Comparison of ENCODE assay signal across 8 mouse cellular contexts in the genomic region with DNA sequence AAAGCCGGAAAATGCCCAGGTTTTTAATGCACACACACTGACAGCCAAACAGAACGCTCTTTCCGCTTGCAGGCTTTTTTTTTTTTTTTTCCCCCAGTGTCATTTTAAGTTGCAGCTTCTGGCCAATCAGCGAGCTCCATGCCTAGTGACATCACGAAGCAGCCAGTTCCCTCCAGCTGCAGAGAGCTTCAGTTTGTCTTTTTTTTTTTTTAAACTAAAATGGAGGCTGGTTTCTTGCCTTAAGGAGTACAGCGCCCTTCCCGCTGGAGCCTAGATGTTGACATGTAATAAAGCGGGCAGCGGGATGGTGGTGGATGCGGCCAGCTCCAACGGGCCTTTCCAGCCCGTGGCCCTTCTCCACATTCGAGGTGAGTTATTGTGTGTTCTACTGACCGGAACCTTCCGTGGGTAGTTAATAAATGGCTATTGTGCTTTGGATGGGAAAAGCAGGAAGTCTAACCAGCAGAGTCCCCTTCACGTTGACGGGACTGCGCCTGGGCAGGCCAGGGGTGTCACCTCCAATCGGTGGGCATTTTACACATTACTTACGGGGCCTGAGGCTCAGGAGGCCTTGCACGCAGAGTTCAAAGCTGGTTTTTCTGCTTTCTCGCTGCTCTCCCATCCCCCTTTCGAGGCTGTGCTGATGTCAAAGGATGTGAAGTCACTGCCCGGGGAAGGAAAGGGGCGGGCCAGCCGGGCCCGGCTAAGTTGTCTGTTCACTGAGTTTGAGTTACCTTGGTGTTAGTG. TPM values are rescaled to one million over a fixed set of nuclear protein-coding genes. Genes with fewer than 3 reads are reported as not detected.
DNase-seq lines count a peak whose midpoint lies in the region; ATAC-seq and TF ChIP-seq lines count a peak whose summit lies in the region.

No protein-coding gene starts in this region.

- H3K4me2 ChIP-seq in heart, embryonic 11.5 days: peak overlapping the region; percentile 69
- H3K4me2 ChIP-seq in kidney, embryonic 16.5 days (replicated peaks; ENCODE audit: low read depth, low read length): peak overlapping the region; percentile 86
- H3K4me2 ChIP-seq in myocyte (ENCODE audit: low read depth): peak overlapping the region; percentile 97

- peak overlapping the region; percentile 78 for H3K4me3 ChIP-seq in erythroblast, embryonic 14.5 days (replicated peaks)
- H3K4me3 ChIP-seq in heart, embryonic 11.5 days (ENCODE audit: low read depth, low read length): peak overlapping the region; percentile 73
- peak overlapping the region; percentile 63 for H3K4me3 ChIP-seq in kidney, embryonic 16.5 days (ENCODE audit: low read length)
- H3K4me3 ChIP-seq in liver, adult 2 months (ENCODE audit: insufficient read depth, low read depth, low read length): peak overlapping the region; percentile 91
- peak overlapping the region; percentile 80 for H3K4me3 ChIP-seq in myocyte

- H3K27me3 ChIP-seq in erythroblast, embryonic 14.5 days (ENCODE audit: control insufficient read depth): no peaks in the 10 kb centered on the region
- H3K27me3 ChIP-seq in heart, embryonic 11.5 days (ENCODE audit: control insufficient read depth, insufficient read depth, low read length): no peaks in the 10 kb centered on the region
- no peaks in the 10 kb centered on the region for H3K27me3 ChIP-seq in kidney, embryonic 16.5 days (ENCODE audit: insufficient read depth, low read length)
- H3K27me3 ChIP-seq in liver, adult 2 months (ENCODE audit: control insufficient read depth, insufficient read depth, low read length): no peaks in the 10 kb centered on the region
- no peaks in the 10 kb centered on the region for H3K27me3 ChIP-seq in myocyte (ENCODE audit: control insufficient read depth, insufficient read depth, insufficient read length)
- H3K27me3 ChIP-seq in splenic B cell, adult 2 months (ENCODE audit: control insufficient read depth, insufficient read depth, low read length, poor library complexity, severe bottlenecking): no peaks in the 10 kb centered on the region

- peak overlapping the region; percentile 99 for H3K27ac ChIP-seq in heart, embryonic 11.5 days (ENCODE audit: low read depth, low read length)
- H3K27ac ChIP-seq in kidney, embryonic 16.5 days (ENCODE audit: low read length): peak overlapping the region; percentile 99
- H3K27ac ChIP-seq in liver, adult 2 months (replicated peaks; ENCODE audit: insufficient read depth, low read depth, low read length): peak overlapping the region; percentile 98

- peak overlapping the region; percentile 86 for H3K9ac ChIP-seq in heart, embryonic 11.5 days (ENCODE audit: low read depth, low read length)
- peak overlapping the region; percentile 89 for H3K9ac ChIP-seq in kidney, embryonic 16.5 days (replicated peaks; ENCODE audit: low read length)
- peak overlapping the region; percentile 87 for H3K9ac ChIP-seq in liver, adult 2 months (ENCODE audit: low read depth, low read length)

- no peak for TF ChIP-seq CTCF in brain, embryonic 14.5 days (IDR thresholded peaks at IDR 0.05; ENCODE audit: borderline replicate concordance, extremely low read depth, insufficient read depth, insufficient read length)
- no peak for TF ChIP-seq CTCF in liver, adult 2 months (IDR thresholded peaks at IDR 0.05; ENCODE audit: low read depth, low read length)

- ATAC-seq in heart, embryonic 11.5 days (replicated peaks; ENCODE audit: insufficient number of reproducible peaks, low FRiP score, low TSS enrichment): peak; percentile 74
- peak; percentile 88 for ATAC-seq in kidney, embryonic 16.5 days (ENCODE audit: low FRiP score, low TSS enrichment)

- peaks cover 64% of the 10 kb centered on the region for H3K4me1 ChIP-seq in erythroblast, embryonic 14.5 days (ENCODE audit: control insufficient read depth)
- H3K4me1 ChIP-seq in heart, embryonic 11.5 days (ENCODE audit: control insufficient read depth, insufficient read depth, low read length): peaks cover 42% of the 10 kb centered on the region
- H3K4me1 ChIP-seq in kidney, embryonic 16.5 days (ENCODE audit: insufficient read depth, low read length): peaks cover 37% of the 10 kb centered on the region
- H3K4me1 ChIP-seq in liver, adult 2 months (ENCODE audit: control insufficient read depth, insufficient read depth, low read length): peaks cover 24% of the 10 kb centered on the region

- WGBS in heart, embryonic 11.5 days (ENCODE audit: insufficient replicate concordance): under 1% methylated on average over 27 of the region's 27 CpGs
- WGBS in kidney, embryonic 16.5 days: 0% methylated on average over 27 of the region's 27 CpGs
- under 1% methylated on average over 27 of the region's 27 CpGs for WGBS in liver, adult 2 months

- H3ac ChIP-seq in myocyte (ENCODE audit: control insufficient read depth, insufficient read length): peak overlapping the region; percentile 65

- peaks cover 57% of the 10 kb centered on the region for H3K36me3 ChIP-seq in erythroblast, embryonic 14.5 days (ENCODE audit: control insufficient read depth)
- peaks cover 10% of the 10 kb centered on the region; the same call in 1 of the 2 replicates for H3K36me3 ChIP-seq in heart, embryonic 11.5 days (ENCODE audit: control insufficient read depth, insufficient read depth, low read length)
- peaks cover 12% of the 10 kb centered on the region for H3K36me3 ChIP-seq in kidney, embryonic 16.5 days (ENCODE audit: insufficient read depth, low read length)
- H3K36me3 ChIP-seq in liver, adult 2 months (ENCODE audit: control insufficient read depth, insufficient read depth, low read length): no peaks in the 10 kb centered on the region
- H3K36me3 ChIP-seq in myocyte (ENCODE audit: control insufficient read depth, insufficient read depth): peaks cover 4% of the 10 kb centered on the region
- 0 out of 2 replicates have a peak, but pooled peaks cover 2% of the 10 kb centered on the region for H3K36me3 ChIP-seq in splenic B cell, adult 2 months (ENCODE audit: control insufficient read depth, insufficient read depth, low read length, poor library complexity, severe bottlenecking)

- peaks cover 7% of the 10 kb centered on the region for H3K9me3 ChIP-seq in erythroblast, embryonic 14.5 days (ENCODE audit: control insufficient read depth, low read length)
- H3K9me3 ChIP-seq in heart, embryonic 11.5 days (replicated peaks; ENCODE audit: control insufficient read depth, low read length): no peaks in the 10 kb centered on the region
- 0 out of 2 replicates have a peak, but pooled peaks cover 4% of the 10 kb centered on the region for H3K9me3 ChIP-seq in kidney, embryonic 16.5 days (ENCODE audit: low read length)

- H3K79me2 ChIP-seq in liver, adult 2 months (ENCODE audit: control insufficient read depth, insufficient read depth, low read length): peaks cover 37% of the 10 kb centered on the region
- peaks cover 50% of the 10 kb centered on the region for H3K79me2 ChIP-seq in myocyte (ENCODE audit: control insufficient read depth, insufficient read depth)

- peak; percentile 34; the same call in 1 of the 2 replicates for TF ChIP-seq POLR2A in brain, embryonic 14.5 days (IDR thresholded peaks at IDR 0.05; ENCODE audit: borderline replicate concordance, extremely low read depth, insufficient read depth, insufficient read length, poor library complexity, severe bottlenecking)
- 0 out of 2 replicates have a peak, but pooled peaks have one; percentile 27 for TF ChIP-seq POLR2A in liver, adult 2 months (IDR thresholded peaks at IDR 0.05; ENCODE audit: extremely low read depth, insufficient read depth, low read length)
- TF ChIP-seq POLR2A in myocyte (IDR thresholded peaks at IDR 0.05; ENCODE audit: insufficient read length, low read depth): peak; percentile 53

- peak; percentile 87 to 91 for DNase-seq in B cell, adult 2 months
- peak; percentile 98 for DNase-seq in brain, embryonic 14.5 days (ENCODE audit: low read depth)
- DNase-seq in liver, adult 2 months (ENCODE audit: extremely low read depth, low read depth, low spot score): peak; percentile 91
- peak; percentile 94 for DNase-seq in splenic B cell, adult 2 months (ENCODE audit: low read depth, low spot score)

TF ChIP-seq in myocyte, 11 proteins besides CTCF, POLR2A, EP300 and RAD21:
- TF ChIP-seq POLR2AphosphoS2 (IDR thresholded peaks at IDR 0.05; ENCODE audit: insufficient read length, low read depth) (peak; percentile 37), SRF (IDR thresholded peaks at IDR 0.05; ENCODE audit: control insufficient read depth, insufficient read length, low read depth) (peak; percentile 6), MAX (IDR thresholded peaks at IDR 0.05; ENCODE audit: low read depth) (no peak)

RNA-seq across cellular contexts. Expression of gene Ppp2r5c, which starts 38.8 kb away (rescaled TPM):
- 71.5 and 101 TPM in 2 replicates for polyA plus RNA-seq in brain, embryonic 14.5 days (2012; rRNA removed)
- 1.6 and 1.7 TPM in 2 replicates for polyA plus RNA-seq in erythroblast, embryonic 14.5 days (2012)
- 137 and 139 TPM in 2 replicates for polyA plus RNA-seq in heart, embryonic 11.5 days (2014; fragmentation: Nextera tagmentation; extraction: Ambion mirVana)
- 140 and 145 TPM in 2 replicates for polyA plus RNA-seq in kidney, embryonic 16.5 days (2015; fragmentation: Nextera tagmentation; extraction: Ambion mirVana)
- total RNA-seq in liver, adult 2 months (2014; rRNA removed): 28.3 and 29.4 TPM in 2 replicates
- 12.5 and 15.2 TPM in 2 replicates for polyA plus RNA-seq in liver, adult 2 months (2012; rRNA removed)
- 42.1 TPM for polyA plus RNA-seq in myocyte (2012; fragmentation: generic; extraction: Trizol)

Comparison
In these comparisons a context has a peak if more than half of its experiments do, and no peak if none do; other contexts are left out.
1. Peak in every context shown above with its lines: DNase-seq, ATAC-seq, H3K4me3 ChIP-seq and H3K27ac ChIP-seq.